Mouse (Mus musculus): ENCODE results near the gene L1td1. TPM values are rescaled to one million over a fixed set of nuclear protein-coding genes. Genes with fewer than 3 reads are reported as not detected.
"Not testable (repeated sequence)": the region's sequence is repeated elsewhere in the genome, so short reads cannot be mapped to it uniquely, and the experiment has no call there.

L1td1 gene
- polyA plus RNA-seq, 1 experiment from 2014 or later = 0.41 TPM

DNA sequence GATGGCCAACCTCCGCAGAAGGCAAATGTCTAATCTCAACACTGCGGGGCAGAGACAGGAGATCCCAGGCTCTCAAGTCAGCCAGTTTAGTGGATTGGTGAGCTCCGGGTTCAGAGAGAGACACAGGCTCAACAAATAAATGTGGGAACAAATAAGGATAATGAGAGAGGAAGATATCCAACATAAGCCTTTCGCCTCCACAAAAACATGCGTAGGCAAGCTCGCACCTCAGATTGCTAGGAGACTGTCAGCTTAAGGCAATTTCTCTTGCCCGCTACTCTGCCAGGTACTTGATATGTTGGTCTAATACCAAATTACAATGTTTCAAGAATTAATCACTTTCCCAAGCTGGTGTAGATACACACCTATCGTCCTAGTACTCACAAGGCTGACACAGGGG is 15.6 kb upstream of the L1td1 start:
- 86% methylated on average over 8 of the region's 8 CpGs for WGBS
- no peaks in the 10 kb centered on the region for H3K4me1 ChIP-seq (replicated peaks)

DNA sequence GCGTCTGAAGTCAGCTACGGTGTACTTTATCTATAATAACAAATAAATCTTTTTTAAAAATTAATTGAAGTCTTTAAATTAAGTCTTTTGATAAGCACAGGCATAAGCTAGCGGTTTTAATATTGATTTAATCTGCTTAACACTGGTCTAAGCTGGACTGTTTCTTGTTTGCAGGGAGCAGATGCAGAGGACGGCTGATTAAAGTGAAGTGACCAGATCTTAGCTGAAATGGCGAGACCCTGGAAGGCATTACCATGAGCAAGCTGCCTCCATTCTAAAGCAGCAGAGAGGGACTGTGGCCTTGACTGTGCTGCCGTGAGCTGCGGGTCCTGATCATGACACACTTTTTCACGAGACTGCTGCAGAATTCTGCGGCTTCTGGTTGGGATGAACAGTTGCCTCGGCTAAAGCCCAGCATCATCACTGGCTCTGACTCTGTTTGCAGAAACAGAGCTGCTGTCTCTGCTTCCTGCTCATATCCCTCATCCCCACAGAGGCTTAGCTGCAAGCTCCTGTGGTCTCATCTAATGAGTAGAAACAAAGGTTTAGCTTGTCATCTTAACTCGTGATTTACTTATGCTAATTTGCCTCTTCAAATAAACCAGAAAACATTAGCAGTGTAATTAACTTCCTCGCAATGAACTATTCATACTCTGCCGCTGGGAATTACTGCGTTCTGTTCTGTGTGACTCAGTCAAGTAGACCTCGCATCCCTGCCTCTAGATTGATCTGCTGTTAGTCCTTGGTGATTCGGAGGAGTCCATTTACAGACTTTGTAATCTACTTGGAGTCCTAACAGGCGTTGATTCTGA is 8.6 kb upstream of the L1td1 start:
- H3K36me3 ChIP-seq = no peaks in the 10 kb centered on the region
- no peaks in the 10 kb centered on the region for H3K4me1 ChIP-seq (replicated peaks)
- no peak overlapping the region for H3K4me3 ChIP-seq
- 78% methylated on average over 17 of the region's 17 CpGs for WGBS
- no peak overlapping the region for H3K27ac ChIP-seq (ENCODE audit: poor library complexity, severe bottlenecking)
- H3K4me2 ChIP-seq = no peak overlapping the region
- ATAC-seq (ENCODE audit: insufficient number of reproducible peaks, low FRiP score) = no peak
- no peaks in the 10 kb centered on the region for H3K27me3 ChIP-seq (replicated peaks)
- no peaks in the 10 kb centered on the region for H3K9me3 ChIP-seq (replicated peaks)
- no peak overlapping the region for H3K9ac ChIP-seq

More for the DNA sequence above, 15.6 kb upstream of the L1td1 start:
- no peak for ATAC-seq (ENCODE audit: insufficient number of reproducible peaks, low FRiP score)
- Histone ChIP-seq H3K36me3 (no peaks in the 10 kb centered on the region), H3K27me3 (replicated peaks) (no peaks in the 10 kb centered on the region), H3K9me3 (replicated peaks) (no peaks in the 10 kb centered on the region), H3K4me3 (no peak overlapping the region), H3K27ac (ENCODE audit: poor library complexity, severe bottlenecking) (no peak overlapping the region), H3K9ac (no peak overlapping the region), H3K4me2 (no peak overlapping the region)

DNA sequence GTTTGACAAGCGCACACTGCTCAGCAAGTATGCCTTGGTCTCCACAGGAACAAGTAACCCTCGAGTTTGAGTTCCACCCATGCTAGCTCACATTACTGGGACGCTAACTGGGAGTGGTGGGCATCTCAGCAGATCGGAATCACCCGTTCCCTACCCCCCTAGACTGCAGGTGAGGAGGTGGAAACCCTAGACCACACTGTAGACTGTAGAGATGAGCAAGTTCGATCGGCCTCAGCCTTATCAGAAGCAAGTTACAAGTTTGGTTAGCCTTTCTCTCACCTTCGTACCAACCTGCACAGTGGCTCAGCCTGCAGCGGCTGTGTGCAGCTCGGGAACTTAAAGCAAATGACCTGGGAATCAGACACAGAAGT is 8.0 kb upstream of the L1td1 start:
- WGBS = 80% methylated on average over 10 of the region's 10 CpGs
- no peak for ATAC-seq (ENCODE audit: insufficient number of reproducible peaks, low FRiP score)

DNA sequence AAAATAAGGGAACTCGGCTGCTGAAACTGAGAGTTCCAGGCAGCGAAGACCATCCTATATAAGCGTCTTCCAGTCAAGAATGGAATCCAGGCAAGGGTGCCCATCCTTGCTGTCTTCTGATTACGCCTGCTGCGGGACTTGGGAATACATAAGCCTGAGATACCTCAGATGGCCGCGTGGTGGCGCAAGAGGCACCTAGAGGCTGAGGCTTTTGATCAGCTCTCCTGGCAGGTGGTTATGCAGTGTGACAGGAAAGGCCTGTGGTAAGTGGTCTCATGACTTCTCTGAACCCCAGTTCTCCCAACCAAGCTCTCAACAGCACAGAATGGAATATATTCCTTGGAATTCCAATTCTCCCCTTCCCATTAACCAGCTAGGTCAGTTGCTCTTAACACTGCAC is 4.1 kb upstream of the L1td1 start:
- no peak overlapping the region for H3K9ac ChIP-seq
- no peaks in the 10 kb centered on the region for H3K9me3 ChIP-seq (replicated peaks)
- peaks cover 3% of the 10 kb centered on the region for H3K4me1 ChIP-seq (replicated peaks)
- no peaks in the 10 kb centered on the region for H3K36me3 ChIP-seq
- ATAC-seq (ENCODE audit: insufficient number of reproducible peaks, low FRiP score) = no peak
- H3K4me2 ChIP-seq = no peak overlapping the region
- peaks cover 8% of the 10 kb centered on the region for H3K27me3 ChIP-seq (replicated peaks)
- no peak overlapping the region for H3K27ac ChIP-seq (ENCODE audit: poor library complexity, severe bottlenecking)
- WGBS = 14% methylated on average over 8 of the region's 8 CpGs
- H3K4me3 ChIP-seq = no peak overlapping the region

More for the DNA sequence above, 8.0 kb upstream of the L1td1 start:
- no peaks in the 10 kb centered on the region for H3K27me3 ChIP-seq (replicated peaks)
- no peak overlapping the region for H3K27ac ChIP-seq (ENCODE audit: poor library complexity, severe bottlenecking)
- no peak overlapping the region for H3K9ac ChIP-seq
- H3K4me1 ChIP-seq (replicated peaks) = no peaks in the 10 kb centered on the region
- H3K4me3 ChIP-seq = no peak overlapping the region
- H3K9me3 ChIP-seq (replicated peaks) = no peaks in the 10 kb centered on the region
- no peak overlapping the region for H3K4me2 ChIP-seq
- no peaks in the 10 kb centered on the region for H3K36me3 ChIP-seq

DNA sequence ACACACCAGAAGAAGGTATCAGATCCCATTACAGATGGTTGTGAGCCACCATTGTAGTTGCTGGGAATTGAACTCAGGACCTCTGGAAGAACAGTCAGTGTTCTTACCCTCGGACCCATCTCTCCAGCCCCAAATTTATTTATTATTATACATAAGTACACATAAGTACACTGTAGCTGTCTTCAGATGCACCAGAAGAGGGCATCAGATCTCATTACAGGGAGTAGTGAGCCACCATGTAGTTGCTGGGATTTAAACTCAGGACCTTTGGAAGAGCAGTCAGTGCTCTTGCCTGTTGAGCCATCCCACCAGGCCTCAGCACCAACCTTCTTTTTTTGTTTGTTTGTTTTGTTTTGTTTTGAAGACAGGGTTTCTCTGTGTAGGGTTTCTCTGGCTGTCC is 1.9 kb upstream of the L1td1 start:
- not testable (repeated sequence) for H3K9ac ChIP-seq; ATAC-seq (ENCODE audit: insufficient number of reproducible peaks, low FRiP score); H3K4me2 ChIP-seq; H3K27ac ChIP-seq (ENCODE audit: poor library complexity, severe bottlenecking); H3K36me3 ChIP-seq; H3K9me3 ChIP-seq (replicated peaks); H3K4me3 ChIP-seq
- peaks cover 10% of the 10 kb centered on the region for H3K4me1 ChIP-seq (replicated peaks)
- 83% methylated on average over 1 of the region's 1 CpGs for WGBS
- H3K27me3 ChIP-seq (replicated peaks) = peaks cover 22% of the 10 kb centered on the region

DNA sequence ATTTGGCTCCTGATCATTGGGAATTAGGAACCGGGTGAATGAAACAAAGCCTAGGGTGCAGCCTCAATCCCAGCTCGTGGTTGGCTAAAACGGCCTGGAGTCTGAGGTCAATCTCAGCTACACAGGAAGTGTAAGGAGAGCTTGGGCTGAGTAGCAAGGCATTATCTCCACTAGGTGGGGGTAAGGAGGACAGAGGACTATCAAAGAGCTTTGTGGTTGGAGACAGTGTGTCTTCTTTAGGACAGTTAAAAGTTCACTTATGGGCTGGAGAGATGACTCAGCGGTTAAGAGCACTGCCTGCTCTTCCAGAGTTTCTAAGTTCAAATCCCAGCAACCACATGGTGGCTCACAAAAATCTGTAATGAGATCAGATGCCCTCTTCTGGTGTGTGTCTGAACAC is 1.1 kb upstream of the L1td1 start:
- Histone ChIP-seq H3K4me1 (replicated peaks) (peaks cover 10% of the 10 kb centered on the region), H3K36me3 (no peaks in the 10 kb centered on the region), H3K4me2 (no peak overlapping the region), H3K9me3 (replicated peaks) (no peaks in the 10 kb centered on the region), H3K4me3 (no peak overlapping the region), H3K9ac (no peak overlapping the region), H3K27ac (ENCODE audit: poor library complexity, severe bottlenecking) (no peak overlapping the region), H3K27me3 (replicated peaks) (peaks cover 22% of the 10 kb centered on the region)
- 21% methylated on average over 4 of the region's 4 CpGs for WGBS
- no peak for ATAC-seq (ENCODE audit: insufficient number of reproducible peaks, low FRiP score)

DNA sequence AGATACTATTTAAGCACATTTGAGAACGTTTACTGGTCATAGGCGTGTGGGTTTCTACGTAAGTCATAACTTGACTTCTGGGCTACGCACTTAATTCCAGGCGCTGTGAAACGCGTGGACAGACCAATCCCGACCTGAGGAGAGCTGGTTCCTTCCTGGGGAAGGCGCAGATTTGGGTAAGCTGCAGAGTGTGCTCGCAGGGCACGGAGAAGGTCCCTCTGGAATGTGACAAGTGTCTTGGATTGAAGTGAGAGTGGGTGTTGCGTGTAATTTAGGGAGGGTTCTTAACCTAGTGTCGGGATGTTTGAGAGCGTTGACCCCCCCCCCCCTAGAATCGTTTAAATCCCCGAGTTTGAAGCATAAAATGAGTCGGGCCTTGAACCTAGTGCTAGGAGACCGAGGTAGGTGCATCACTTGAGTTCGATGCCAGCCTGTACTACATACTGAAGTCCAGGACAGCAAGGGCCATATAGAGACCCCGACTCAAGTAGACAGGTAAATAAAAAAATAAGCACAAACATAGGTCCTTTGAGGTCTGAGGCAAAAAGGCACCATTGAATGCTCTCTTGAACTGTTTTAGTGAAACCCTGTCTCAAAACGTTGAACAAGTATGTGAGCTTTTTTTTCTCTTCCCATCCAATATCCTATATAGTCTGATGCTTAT is 893 bp downstream of the L1td1 start:
- 3% methylated on average over 21 of the region's 21 CpGs for WGBS
- H3K36me3 ChIP-seq = no peaks in the 10 kb centered on the region
- peak overlapping the region; percentile 39 for H3K4me3 ChIP-seq
- peaks cover 22% of the 10 kb centered on the region for H3K27me3 ChIP-seq (replicated peaks)
- H3K9me3 ChIP-seq (replicated peaks) = no peaks in the 10 kb centered on the region
- no peak for ATAC-seq (ENCODE audit: insufficient number of reproducible peaks, low FRiP score)
- H3K27ac ChIP-seq (ENCODE audit: poor library complexity, severe bottlenecking) = no peak overlapping the region
- H3K9ac ChIP-seq = no peak overlapping the region
- H3K4me1 ChIP-seq (replicated peaks) = peaks cover 10% of the 10 kb centered on the region
- peak overlapping the region; percentile 73 for H3K4me2 ChIP-seq

DNA sequence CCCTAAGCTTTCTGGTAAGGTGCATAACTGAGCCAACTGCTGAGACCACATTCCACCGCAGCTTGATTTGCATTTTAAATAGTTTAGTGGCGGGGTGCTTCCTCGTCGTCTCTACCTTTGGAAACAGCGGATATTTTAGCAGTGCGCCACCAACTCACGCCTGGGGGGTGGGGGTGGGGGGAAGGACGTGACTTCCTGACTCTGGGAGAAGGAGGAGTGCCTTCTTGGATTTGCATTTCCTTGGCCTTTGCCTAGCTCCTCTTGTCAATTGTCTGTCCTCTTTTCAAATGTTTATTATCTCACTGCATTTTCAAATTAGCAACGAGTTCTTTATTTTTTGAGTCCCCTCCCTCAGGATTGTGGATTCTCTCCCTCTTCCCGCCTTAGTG is 1.4 kb downstream of the L1td1 start:
- Histone ChIP-seq H3K4me1 (replicated peaks) (peaks cover 10% of the 10 kb centered on the region), H3K9ac (no peak overlapping the region), H3K27ac (ENCODE audit: poor library complexity, severe bottlenecking) (no peak overlapping the region), H3K4me3 (peak overlapping the region; percentile 39), H3K9me3 (replicated peaks) (no peaks in the 10 kb centered on the region), H3K4me2 (peak overlapping the region; percentile 73), H3K27me3 (replicated peaks) (peaks cover 22% of the 10 kb centered on the region), H3K36me3 (no peaks in the 10 kb centered on the region)
- WGBS = under 1% methylated on average over 10 of the region's 10 CpGs
- no peak for ATAC-seq (ENCODE audit: insufficient number of reproducible peaks, low FRiP score)

DNA sequence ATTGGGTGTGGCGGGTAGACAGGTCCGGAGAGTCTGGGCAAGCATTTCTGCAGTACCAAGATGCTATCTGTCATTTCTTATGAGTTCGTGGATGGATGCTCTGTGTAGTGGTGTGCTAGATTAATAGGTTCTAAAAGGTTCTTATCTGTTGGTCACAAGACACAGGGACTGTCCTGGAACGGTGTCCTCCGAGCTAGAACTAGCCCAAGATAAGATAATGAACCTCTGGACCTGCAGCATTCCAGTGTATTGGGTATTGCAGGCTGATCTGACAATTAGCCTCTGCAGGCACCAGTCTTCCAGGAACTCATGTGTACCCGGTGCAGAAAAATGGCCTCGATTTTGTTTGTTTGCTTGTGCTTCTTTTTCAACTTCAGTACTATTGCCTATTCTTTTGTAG is 2.2 kb downstream of the L1td1 start:
- Histone ChIP-seq H3K4me2 (0 out of 2 replicates have a peak overlapping the region, but pooled peaks have one; percentile 73), H3K27me3 (replicated peaks) (peaks cover 22% of the 10 kb centered on the region), H3K9ac (no peak overlapping the region), H3K4me3 (no peak overlapping the region), H3K4me1 (replicated peaks) (peaks cover 10% of the 10 kb centered on the region), H3K9me3 (replicated peaks) (no peaks in the 10 kb centered on the region), H3K36me3 (no peaks in the 10 kb centered on the region), H3K27ac (ENCODE audit: poor library complexity, severe bottlenecking) (no peak overlapping the region)
- WGBS = 34% methylated on average over 7 of the region's 7 CpGs
- no peak for ATAC-seq (ENCODE audit: insufficient number of reproducible peaks, low FRiP score)

DNA sequence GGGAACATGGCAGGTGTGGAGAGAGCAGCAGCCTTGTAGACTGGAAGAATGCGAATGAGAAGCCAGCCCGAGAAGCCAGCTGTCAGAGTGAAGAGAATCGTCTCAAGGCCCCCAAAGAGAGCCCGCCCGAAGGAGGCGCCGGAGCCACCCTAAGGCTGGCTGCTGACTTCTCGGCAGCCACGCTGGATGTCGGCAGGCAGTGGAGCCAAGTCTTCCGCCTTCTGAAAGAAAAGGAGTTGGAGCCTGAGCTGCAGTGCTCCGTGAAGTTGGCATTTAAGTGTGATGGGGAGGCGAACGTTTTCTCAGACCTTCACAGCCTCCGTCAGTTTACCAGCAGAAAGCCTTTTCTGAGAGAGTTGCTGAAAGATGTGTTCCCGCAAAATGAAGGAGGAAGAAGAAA is 7.1 kb downstream of the L1td1 start:
- ATAC-seq (ENCODE audit: insufficient number of reproducible peaks, low FRiP score) = no peak
- H3K4me2 ChIP-seq = no peak overlapping the region
- H3K9me3 ChIP-seq (replicated peaks) = no peaks in the 10 kb centered on the region
- no peaks in the 10 kb centered on the region for H3K36me3 ChIP-seq
- H3K27me3 ChIP-seq (replicated peaks) = peaks cover 2% of the 10 kb centered on the region; the same call in 1 of the 2 replicates
- no peak overlapping the region for H3K9ac ChIP-seq
- 90% methylated on average over 16 of the region's 16 CpGs for WGBS
- H3K4me3 ChIP-seq = no peak overlapping the region
- no peaks in the 10 kb centered on the region for H3K4me1 ChIP-seq (replicated peaks)
- H3K27ac ChIP-seq (ENCODE audit: poor library complexity, severe bottlenecking) = no peak overlapping the region

DNA sequence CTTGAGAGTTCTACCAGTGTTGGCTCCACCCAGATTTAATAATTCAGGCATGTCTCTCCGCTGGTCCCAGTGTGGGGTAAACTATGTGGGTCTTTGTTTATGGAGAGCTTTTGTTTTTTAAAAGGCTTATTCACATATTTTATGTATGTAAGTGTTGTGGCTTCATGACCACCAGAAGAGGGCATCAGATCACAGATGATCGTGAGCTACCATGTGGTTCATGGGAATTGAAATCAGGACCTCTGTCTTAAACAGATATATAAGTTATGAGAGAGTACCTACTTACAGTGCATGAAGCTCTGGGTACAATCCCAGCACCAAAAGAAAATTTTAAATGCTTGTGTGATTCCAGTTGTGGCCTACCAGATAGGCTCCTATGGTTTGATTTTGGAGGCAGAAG is 13.2 kb downstream of the L1td1 start:
- no peaks in the 10 kb centered on the region for H3K9me3 ChIP-seq (replicated peaks)
- WGBS = 40% methylated on average over 2 of the region's 2 CpGs
- H3K27ac ChIP-seq (ENCODE audit: poor library complexity, severe bottlenecking) = no peak overlapping the region
- H3K4me1 ChIP-seq (replicated peaks) = peaks cover 8% of the 10 kb centered on the region
- H3K4me2 ChIP-seq = no peak overlapping the region
- no peak for ATAC-seq (ENCODE audit: insufficient number of reproducible peaks, low FRiP score)
- H3K4me3 ChIP-seq = no peak overlapping the region
- H3K9ac ChIP-seq = no peak overlapping the region
- H3K36me3 ChIP-seq = no peaks in the 10 kb centered on the region
- H3K27me3 ChIP-seq (replicated peaks) = no peaks in the 10 kb centered on the region
